Mouse (Mus musculus): ENCODE results near the gene Pigh.

Gene Pigh

DNA sequence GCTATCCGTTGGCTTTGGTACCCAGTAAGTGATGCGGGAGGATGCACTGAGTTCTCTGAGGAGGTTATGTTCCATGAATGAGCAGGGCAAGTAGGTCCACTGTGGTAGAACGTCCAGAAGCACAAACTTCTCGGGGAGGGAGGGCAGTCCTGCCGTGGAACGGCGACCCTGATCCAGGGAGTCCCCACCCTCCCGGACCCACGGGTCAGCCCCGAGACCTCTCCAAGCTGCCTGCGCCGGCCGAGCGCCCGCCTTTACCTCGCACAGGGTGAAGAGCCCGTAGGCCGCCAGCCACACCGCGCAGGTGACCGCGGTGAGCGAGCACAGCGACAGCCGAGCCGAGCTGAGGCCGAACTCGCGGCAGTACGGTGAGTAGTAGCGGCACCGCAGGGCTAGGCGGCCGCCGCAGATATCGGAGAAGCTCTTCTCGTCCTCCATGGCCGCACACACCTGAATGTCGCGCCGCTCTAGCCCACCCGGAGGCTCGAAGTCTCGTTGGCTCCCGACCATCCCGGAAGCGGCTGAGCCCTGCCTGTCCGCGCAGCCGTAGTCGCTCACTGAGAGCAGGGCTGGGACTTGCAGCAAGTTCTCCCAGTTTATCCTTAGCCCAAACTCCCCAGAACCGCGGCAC, at the start of gene Pigh:
Gene Pigh, minus strand, starts transcription at position 470 of the 631 bp plus-strand sequence.
- DNase-seq, result peak; percentile 91 to 94

DNA sequence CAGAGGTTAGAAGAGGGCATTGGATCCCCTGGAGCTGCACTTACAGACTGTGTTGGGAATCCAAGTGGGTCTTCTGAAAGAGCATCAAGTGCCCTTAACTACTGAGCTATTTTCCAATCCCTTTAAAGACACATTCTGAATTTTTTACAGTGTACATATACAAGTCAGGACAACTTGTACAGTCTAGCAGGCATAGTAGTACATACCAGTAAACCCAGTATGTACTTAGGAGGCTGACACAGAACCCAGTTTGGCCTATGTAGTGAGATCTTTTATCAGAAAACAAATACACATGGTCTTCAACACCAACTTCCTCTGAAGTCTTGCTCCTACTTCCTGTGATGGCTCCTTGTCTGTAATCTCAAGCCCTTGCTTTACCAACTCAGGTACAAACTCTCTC, 49.5 kb upstream of the Pigh start:
- no peak for DNase-seq

DNA sequence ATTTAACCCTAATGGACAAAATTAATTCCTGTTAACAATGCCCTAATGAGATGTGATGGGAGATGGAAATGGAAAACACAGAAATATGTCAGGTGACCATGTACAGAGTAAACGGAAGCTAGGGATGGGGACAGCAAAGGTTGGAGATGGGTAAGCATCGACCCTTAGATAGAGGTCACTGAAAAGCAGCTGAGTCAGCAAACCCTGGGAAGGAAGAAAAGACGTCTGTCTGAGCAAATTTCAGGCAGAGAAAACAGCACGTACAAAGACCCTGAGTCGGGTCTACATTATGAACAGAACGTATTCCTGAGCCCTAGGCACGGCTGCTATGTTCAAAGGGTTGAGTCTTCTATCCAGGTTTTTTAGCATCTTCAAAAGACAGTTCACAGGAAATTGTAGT, 47.5 kb upstream of the Pigh start:
- DNase-seq, result no peak

DNA sequence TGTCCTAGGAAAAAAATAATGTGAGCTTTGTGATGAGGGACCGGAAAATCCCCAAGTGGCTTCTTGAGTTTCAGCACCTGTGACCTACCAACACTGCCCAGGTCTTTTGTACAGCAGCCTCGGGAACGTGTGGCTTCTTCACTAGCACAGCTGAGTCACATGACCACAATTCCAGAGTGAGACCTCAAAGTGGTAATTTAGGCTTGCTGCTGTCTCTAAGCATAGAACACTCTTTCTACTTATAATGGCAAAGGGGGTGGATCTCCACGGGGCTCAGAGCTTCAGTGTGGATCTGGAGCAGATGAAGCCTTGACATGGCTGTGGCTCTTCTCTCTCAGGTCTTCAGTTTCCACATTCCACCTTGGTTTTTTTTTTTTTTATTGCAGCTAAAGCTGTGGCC, 45.7 kb upstream of the Pigh start:
- DNase-seq, result no peak

DNA sequence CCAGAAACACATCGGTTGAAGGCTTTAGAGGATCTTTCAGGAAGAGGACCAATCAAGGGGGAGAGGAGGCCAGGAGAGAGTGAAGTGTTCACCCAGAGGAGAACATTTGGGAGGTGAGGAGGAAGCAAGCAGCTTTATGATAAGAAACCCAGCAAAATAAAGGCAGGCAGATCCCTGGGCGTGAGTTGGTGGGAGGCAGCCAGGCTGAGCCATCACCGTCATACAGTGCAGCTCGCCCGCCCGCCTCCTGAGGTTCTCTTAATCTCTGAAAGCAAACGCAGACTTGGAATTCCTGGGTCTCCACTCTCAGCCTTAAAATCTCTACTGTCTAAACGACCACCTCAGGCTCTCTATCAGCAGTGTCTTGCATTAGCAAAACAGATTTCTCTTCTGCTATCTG, 45.2 kb upstream of the Pigh start:
- no peak for DNase-seq

DNA sequence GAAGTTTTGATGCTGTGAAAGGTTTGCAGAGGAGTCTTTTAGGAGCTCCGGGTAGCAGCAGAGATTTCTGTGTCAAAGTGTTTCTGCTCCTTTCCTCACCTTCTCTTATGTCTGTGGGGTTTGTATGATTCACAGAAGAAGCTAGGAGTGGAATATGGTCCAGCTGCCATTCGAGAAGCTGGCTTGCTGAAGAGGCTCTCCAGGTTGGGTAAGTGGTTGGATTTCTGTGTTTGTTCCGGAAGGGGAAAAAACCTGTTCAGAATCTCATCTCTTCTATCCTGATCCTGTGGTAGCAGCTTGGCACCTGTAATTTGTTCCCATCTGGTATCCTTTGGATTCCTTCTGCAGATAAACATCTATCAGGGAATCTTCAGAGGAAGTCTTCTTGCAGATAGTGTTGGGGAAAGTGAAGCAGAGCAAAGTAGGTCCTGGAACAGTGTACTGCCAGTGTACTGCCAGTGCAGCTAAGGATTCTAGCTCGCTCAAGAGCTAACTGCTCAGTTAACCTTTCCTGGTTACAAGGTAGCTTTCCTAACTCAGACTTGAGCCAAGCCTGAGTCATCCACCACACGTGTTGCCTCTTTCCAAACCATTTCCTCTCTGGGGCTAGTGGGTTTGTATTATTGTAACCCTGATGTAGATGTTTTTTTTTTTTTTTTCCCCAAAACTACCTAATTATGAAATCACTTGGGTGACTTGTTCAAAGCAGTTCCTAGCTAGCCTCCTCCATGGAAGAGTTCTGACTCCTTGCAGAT, 42.4 kb upstream of the Pigh start:
- DNase-seq, result peak in 1 of 2 experiments; percentile 7

DNA sequence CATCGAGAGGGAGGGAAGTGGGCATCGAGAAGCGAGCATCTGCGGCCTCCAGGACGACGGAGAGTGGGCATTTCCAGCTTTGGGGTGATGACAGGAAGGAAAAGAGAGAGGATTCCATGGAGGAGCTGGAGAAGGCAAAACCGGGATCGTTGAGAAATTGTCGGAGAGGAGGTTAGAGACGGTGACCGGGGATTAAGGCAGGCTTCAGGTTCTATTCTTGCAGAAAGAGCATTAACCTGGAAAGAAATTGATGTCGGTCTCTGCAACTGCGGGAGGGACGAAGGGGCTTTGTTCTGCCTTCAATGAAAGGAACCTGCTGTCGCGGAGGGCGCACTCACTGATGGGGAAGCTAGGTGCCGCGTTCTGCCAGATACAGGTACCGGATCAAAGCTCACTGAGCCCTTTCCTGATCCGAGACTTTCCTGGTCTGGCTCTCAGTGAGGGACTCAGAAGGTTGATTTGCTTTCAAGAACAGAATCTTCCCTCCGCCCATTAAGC, 41.8 kb upstream of the Pigh start:
- DNase-seq, result peak; percentile 21 to 31

DNA sequence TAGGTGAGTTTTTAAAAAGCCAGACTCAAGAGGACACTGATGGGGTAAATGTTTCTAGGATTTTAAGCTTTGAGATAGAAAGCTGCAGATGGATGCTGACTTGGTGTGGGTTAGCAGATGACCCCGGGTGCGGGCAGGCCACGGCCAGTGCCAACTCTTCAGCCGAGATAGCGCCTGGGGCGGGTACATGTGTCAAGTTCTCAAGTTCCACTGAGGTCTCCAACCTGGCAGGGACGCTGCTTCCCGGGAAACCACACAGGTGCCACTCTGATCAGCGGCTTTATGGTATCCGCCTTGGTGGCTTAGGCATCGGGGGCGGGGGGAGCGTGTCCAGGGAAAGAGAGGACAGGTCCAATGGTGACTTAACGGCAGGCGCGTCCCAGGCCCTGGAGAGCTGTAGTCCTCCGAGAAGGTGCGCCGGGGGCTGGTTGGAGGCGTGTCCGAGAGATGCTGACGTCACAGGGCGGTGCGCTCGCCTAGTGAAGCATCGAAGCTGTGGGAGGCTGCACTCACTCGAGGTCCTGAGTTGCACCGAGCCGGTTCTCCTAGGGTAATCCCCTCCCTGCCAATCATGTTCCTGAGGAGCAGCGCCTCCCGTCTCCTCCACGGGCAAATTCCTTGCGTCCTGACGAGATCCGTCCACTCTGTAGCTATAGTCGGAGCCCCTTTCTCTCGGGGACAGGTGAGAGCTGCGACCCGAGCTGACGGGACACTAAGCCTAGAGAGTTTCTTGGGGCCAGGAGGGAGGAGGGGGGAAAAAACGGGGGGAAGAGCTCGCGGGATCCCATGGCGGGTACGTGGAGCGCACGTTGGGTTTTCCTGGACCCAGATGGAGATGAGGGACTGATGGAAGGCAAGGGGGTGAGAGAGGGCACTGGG, 41.1 kb upstream of the Pigh start, which contains the start of gene Arg2:
Gene Arg2, plus strand, starts transcription at position 479 of the 879 bp plus-strand sequence.
- peak; percentile 85 to 90 for DNase-seq

DNA sequence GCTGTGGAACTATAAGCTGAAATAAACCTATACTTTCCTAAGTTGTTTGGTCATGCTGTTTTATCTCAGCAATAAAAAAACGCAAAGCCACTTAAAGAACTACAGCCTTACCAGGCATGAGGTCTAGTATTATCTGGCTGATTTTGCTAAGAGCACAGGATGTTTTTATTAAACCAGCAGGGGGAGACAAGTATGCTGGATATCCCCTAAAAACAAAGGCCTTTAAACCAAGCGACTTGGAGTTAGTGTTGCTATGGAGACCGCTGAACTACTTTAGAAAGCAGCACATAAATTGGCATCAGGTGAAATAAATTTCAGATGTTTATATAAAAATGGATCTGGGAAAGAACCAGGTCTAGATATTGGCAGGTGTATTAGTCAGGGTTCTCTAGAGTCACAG, 33.4 kb upstream of the Pigh start:
- no peak for DNase-seq

DNA sequence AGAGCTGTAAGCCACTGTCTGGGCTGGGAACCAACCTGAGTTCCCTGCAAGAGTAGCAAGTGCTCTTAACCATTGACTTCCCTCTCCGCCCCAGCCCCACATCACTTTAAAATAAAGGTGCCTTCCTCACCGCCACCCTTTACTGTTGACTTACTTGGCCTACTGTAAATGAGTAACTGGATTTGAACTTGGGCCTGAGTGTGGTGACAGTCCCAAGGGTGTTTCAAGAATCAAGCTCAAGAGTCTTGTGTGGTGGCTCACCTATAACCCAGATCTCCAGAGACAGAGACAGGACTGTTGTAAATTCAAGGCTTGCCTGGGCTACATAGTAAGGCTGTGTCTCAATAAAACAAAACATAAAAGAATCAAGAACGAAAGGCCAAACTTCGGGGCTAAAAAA, 29.5 kb upstream of the Pigh start:
- DNase-seq, result no peak

DNA sequence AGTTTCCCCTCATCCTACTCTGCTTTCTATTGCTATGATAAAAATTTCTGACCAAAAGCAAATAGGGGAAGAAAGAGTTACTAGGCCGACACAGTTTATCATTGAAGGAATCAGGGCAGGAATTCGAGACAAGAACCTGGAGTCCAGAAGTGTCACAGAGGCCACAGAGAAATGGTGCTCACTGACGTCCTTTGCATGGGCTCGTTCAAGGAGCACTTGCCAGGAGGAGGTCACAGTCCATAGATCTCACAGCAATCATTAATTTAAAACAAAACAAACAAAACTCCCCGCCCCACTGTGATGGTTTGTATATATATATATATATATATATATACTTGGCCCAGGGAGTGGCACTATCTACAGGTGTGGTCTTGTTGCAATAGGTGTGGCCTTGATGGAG, 15.9 kb upstream of the Pigh start:
- DNase-seq, result no peak

DNA sequence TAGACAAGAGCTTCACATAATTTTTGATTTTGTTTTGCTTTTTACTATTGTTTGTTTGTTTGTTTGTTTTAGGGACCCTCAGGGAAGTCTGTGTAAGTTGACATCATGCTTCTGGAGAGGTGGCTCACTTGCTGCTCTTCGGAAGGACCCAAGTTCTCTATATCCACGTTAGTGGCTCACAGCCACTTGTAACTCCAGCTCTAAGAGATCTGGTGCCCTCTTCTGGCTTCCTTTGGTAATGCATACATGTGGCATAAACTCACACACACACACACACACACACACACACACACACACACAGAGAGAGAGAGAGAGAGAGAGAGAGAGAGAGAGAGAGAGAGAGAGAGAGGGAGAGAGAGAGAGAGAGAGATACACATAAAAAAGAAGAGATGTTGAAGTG, 15.1 kb upstream of the Pigh start:
- DNase-seq, result no peak

DNA sequence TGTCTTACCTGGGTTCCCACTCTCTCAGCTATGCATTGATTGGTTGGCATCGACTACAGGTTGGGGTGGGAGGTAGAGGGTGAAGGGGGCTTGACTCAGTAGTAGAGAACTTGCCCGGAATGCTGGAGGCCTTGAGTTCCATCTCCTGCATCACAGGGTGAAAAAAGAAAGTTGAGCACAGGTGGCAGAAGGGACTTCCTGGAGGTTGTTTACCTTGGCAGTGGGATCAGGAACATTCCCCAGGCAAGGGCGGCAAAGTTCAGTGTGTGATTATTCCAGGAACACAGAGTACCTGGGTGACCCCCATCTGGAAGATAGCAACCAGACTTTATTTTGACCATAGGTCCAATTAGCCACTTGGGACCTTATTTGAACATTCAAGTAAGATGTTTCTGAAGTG, 14.3 kb upstream of the Pigh start:
- no peak for DNase-seq

DNA sequence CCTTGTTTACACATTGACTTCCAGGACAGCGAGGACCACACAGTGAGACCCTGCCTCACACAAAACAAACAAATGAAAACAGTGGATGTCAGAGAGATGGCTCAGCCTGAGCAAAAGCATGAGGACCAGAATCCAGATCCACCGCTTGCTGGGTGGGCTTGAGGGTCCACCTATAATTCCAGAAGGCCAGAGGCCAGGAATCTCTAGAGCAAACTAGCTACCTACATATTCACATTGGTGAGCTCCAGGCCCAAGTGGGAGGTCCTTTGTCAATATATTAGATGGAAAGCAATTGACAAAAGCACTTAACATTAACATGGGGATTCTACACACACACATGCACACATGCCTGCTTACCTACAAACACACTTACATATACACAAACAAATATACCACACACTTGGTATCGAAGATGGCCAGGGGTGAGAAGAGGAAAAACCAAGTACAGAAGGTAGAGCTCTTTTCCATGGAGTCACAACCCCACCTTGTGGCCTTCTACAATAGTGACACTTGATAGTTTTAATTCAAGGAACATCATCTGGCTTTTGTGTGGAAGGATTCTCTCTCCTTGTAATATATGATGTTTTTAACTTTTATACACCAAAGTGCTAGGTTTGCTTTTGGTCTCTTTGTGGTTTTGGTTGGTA, 7.8 kb upstream of the Pigh start:
- peak in 1 of 2 experiments; percentile 63 for DNase-seq

DNA sequence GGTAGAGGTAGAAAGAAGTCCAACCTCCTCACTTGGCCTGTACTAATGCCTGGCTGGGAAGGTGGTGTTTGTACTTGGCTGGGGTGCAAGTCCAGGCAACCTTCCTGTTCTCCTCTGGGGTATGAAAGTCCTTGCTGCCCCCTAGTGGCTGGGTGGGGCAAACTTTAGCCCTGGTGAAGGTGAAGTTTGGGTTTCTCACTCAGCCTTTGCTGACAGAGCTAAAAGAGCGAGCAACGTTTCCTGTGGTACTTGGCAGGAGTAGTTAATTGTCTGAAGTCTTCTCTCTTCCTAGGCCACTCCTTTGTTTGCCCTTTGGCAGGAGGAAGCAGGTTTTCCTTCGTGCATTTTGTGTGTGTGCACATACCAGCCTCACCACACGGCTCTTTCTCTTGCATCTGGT, 3.1 kb upstream of the Pigh start:
- peak; percentile 35 to 45 for DNase-seq

DNA sequence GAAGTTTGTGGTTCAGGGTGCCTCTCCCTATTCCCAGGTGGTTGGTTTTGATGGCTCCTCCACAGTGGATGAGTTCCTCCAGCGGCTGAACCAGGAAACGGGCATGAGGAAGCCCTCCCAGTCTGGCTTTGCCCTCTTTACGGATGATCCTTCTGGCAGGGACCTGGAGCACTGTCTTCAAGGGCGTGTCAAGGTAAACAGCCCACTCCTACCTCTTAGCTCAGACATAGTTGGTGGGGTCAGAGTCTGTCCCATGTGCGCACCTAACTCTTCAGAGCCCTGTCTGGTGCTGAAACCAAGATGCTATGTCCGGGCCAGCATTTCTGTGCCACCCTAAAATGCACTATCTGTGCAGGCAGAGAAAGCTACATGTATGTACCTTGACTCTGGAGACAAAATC, 16.1 kb downstream of the Pigh start:
- DNase-seq, result no peak

DNA sequence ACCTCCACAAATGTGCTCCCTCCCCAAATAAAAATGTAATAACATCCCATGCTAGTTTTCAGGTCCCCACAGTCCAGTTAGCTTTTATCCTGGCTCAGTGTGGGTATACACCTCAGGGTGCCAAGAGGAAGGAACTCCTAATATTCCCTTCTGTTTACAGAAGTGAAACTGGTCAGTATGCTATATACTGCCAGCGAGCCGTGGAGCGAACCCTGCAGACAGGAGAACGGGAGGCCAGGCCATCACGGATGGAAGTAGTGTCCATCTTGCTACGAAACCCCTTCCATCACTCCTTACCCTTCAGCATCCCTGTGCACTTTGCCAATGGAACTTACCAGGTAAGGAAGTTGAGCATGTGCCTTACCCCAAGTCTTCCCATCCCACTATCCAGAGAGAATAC, 16.9 kb downstream of the Pigh start:
- DNase-seq, result no peak

DNA sequence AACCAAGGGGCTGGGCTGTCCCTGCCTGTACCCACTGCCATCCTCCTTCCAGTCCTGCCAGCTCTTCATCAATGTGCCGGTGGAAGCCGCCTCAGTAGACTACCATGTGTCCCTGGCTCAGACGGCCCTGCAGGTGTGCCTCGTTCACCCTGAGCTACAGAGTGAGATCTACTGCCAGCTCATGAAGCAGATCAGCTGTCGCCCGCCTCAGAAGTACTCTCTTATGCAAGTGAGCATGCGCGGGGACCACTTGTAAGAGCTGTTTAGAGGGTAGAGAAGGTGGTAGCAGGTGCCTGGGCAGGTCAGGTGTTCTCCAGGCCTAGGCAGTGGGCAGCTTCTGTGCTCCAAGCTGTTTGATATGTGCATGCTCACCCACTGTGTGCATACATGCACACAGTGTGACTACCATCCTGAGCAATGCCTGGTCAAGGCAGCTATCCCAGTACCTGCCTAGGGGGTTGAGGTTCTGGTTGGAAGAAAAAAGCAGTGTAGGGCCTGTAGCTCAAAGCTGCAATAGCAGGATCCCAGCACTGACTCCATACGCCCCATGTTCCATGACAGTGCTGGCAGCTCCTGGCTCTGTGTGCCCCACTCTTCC, 18.6 kb downstream of the Pigh start:
- no peak for DNase-seq

DNA sequence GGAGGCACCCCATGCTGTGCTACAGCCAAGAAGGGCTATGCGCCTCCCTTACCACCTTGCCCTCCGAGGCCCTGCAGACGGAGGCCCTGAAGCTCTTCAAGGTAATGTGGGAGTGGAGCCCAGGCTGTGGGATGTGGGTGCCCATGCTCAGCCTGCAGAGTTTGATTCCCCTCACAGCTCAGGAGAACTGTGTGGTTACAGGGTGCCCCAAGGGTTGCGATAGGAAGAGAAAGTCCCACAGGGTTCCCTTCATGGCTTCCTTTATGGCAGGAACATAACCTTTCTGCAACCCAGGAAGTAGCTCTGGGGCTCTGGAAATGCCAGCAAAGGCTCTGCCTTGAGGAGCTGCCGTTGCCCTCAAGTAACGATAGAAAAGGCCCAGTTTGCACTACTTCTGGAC, 19.5 kb downstream of the Pigh start:
- no peak for DNase-seq

DNA sequence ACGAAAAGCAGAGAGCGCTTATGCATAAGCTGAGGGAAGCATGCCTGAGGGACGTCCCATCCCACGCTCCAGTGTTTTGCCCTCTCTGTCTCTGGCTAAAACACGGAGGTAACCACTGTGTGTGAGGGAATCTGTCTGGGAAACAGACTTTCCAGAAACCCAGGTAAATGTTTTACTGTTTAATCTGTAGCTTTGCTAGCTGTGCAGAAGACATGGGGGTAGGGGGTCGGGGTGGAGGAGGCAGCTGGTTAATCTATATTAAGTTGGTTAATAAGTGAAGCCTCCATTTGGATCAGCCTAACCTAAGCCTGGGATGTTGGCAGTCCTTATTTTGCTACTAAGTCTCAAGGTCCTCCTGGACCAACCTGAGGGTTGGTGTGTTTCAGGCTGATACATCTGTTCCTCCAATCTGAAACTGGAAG, 20.3 kb downstream of the Pigh start:
- no peak for DNase-seq

DNA sequence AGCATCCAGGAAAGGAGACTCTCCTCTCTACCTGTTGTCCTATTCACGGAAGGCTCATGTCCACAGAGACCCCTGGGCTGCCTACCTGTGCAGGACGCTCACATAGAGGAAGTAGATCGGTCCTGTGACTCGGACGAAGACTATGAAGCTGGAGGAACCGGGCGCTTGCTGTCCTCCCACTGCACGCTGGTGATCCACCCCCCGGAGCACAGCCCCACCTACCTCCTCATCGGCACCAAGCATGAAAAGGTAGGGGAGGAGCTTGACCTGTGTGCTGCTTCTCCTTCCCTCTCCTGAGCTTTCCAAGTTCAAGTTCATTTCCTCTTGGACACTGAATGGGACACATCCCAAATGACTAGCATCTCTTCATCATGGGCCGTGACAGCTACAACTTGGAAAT, 21.1 kb downstream of the Pigh start:
- no peak for DNase-seq

DNA sequence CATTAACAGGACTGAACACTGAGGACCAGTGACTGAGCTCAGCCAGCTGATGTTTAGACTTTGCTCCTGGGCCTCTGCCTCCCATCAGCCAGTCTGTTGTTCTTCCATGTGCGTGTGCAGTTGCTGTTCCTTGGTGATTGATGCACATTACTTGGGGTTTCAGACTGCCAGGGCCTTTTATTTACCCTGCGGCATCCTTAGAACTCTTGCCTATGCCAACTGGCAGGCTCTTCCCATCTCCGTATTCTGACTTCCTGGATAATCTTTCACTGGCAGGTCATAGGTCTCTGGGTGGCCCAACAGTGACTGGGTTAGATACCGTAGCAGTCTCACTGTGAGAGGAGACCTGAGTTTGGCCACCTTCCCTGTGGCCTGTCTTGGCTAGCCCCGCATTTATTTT, 21.9 kb downstream of the Pigh start:
- DNase-seq, result no peak

DNA sequence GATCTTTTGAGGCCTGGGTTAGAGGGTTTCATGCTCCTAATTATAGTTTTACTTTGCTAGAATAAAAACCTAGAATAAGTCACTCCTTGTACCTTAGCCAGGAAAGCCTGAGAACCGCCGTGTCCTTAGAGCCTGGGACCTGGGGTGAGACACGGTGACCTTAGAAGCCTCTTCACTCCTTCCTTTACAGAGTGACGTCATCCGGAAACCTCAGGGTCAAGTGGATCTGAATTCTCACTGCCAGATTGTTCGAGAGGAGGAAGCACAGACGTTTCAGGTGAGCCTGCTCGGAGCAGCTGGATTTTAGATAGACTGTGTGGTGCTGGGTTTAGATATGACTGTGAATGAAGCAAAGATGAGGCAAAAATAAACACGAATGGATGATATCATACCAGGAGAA, 23.0 kb downstream of the Pigh start:
- DNase-seq, result no peak
